Mouse (Mus musculus) lung, adult 2 months (tissue): ENCODE data around the gene F13a1.

ENCODE experiments used
- CTCF ChIP-seq: fragments of 200-500 bp; IDR thresholded peaks from 2 replicates; pipeline ENCODE4 v1.5.1; 2011; ENCODE audit warnings: mild to moderate bottlenecking, low read length, control low read depth; ENCODE audit not compliant: insufficient read depth
- POLR2A ChIP-seq: fragments of 200-500 bp; IDR thresholded peaks from 2 replicates; pipeline ENCODE4 v1.6.1; 2011; ENCODE audit warnings: low read depth, mild to moderate bottlenecking, control low read depth, low read length, borderline replicate concordance; ENCODE audit errors: extremely low read depth

DNA sequence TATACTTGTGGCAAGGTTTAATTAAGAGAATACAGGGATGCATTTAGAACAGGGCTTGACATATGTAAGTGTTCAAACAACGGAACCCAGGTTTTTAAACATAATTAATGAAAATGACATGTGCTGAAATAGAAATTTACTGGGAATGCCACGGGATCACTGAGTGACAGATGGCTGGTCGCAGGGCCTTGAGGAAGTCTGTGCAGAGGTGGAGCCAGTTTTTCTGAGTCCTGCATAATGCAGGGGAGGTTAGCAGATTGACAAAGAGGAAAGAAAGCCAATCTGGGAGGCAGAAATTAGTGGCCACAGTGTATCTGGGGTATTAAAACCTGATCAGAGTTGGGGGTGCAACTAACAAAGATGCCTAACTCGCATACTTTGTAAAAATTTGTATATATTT lies 130.3 kb downstream of the F13a1 start:
- TF ChIP-seq CTCF (no peak), POLR2A (no peak)
